Mouse (Mus musculus): ENCODE data around the gene Dennd2d. TPM values are rescaled to one million over a fixed set of nuclear protein-coding genes. Genes with fewer than 3 reads are reported as not detected.

Dennd2d gene
- polyA plus RNA-seq, 1 experiment from 2014 or later: 3.8 TPM

- Histone ChIP-seq H3K9ac (no peak overlapping the region), H3K9me3 (no peaks in the 10 kb centered on the region), H3K4me2 (no peak overlapping the region), H3K36me3 (no peaks in the 10 kb centered on the region), H3K27me3 (peaks cover 19% of the 10 kb centered on the region), H3K4me1 (peaks cover 4% of the 10 kb centered on the region; the same call in 1 of the 2 replicates), H3K4me3 (no peak overlapping the region), H3K27ac (no peak overlapping the region)
- WGBS: 42% methylated on average over 4 of the region's 4 CpGs
- ATAC-seq (ENCODE audit: insufficient number of reproducible peaks, insufficient read depth, low FRiP score, low TSS enrichment, low read depth): no peak
Measured at GRCm38 (mm10) chr3:106483796-106484405, 1.7 kb downstream of the Dennd2d start.

- peaks cover 4% of the 10 kb centered on the region; the same call in 1 of the 2 replicates for H3K4me1 ChIP-seq
- no peaks in the 10 kb centered on the region for H3K9me3 ChIP-seq
- 71% methylated on average over 3 of the region's 3 CpGs for WGBS
- H3K9ac ChIP-seq: no peak overlapping the region
- no peak overlapping the region for H3K27ac ChIP-seq
- H3K4me3 ChIP-seq: no peak overlapping the region
- H3K27me3 ChIP-seq: peaks cover 19% of the 10 kb centered on the region
- no peak for ATAC-seq (ENCODE audit: insufficient number of reproducible peaks, insufficient read depth, low FRiP score, low TSS enrichment, low read depth)
- no peak overlapping the region for H3K4me2 ChIP-seq
- H3K36me3 ChIP-seq: no peaks in the 10 kb centered on the region
Measured at GRCm38 (mm10) chr3:106484861-106485260, 2.7 kb downstream of the Dennd2d start.

- no peak for ATAC-seq (ENCODE audit: insufficient number of reproducible peaks, insufficient read depth, low FRiP score, low TSS enrichment, low read depth)
- H3K36me3 ChIP-seq: no peaks in the 10 kb centered on the region
- no peaks in the 10 kb centered on the region for H3K9me3 ChIP-seq
- no peak overlapping the region for H3K4me3 ChIP-seq
- no peak overlapping the region for H3K4me2 ChIP-seq
- H3K27ac ChIP-seq: no peak overlapping the region
- WGBS: 77% methylated on average over 5 of the region's 5 CpGs
- peaks cover 19% of the 10 kb centered on the region for H3K27me3 ChIP-seq
- H3K4me1 ChIP-seq: peaks cover 4% of the 10 kb centered on the region; the same call in 1 of the 2 replicates
- no peak overlapping the region for H3K9ac ChIP-seq
Measured at GRCm38 (mm10) chr3:106485810-106486209, 3.6 kb downstream of the Dennd2d start.

- Histone ChIP-seq H3K36me3 (no peaks in the 10 kb centered on the region), H3K4me2 (no peak overlapping the region), H3K4me3 (no peak overlapping the region), H3K27ac (no peak overlapping the region), H3K9me3 (no peaks in the 10 kb centered on the region), H3K9ac (no peak overlapping the region), H3K27me3 (peaks cover 5% of the 10 kb centered on the region), H3K4me1 (peaks cover 4% of the 10 kb centered on the region; the same call in 1 of the 2 replicates)
- 76% methylated on average over 2 of the region's 2 CpGs for WGBS
- no peak for ATAC-seq (ENCODE audit: insufficient number of reproducible peaks, insufficient read depth, low FRiP score, low TSS enrichment, low read depth)
Measured at GRCm38 (mm10) chr3:106487551-106487950, 5.3 kb downstream of the Dennd2d start.

- Histone ChIP-seq H3K36me3 (no peaks in the 10 kb centered on the region), H3K27me3 (no peaks in the 10 kb centered on the region), H3K9ac (no peak overlapping the region), H3K4me3 (no peak overlapping the region), H3K4me1 (no peaks in the 10 kb centered on the region), H3K9me3 (no peaks in the 10 kb centered on the region), H3K27ac (no peak overlapping the region), H3K4me2 (no peak overlapping the region)
- ATAC-seq (ENCODE audit: insufficient number of reproducible peaks, insufficient read depth, low FRiP score, low TSS enrichment, low read depth): no peak
- 79% methylated on average over 4 of the region's 4 CpGs for WGBS
Measured at GRCm38 (mm10) chr3:106490239-106490638, 8.0 kb downstream of the Dennd2d start.

GRCm38 (mm10) chr3:106492723-106493122 is 10.5 kb downstream of the Dennd2d start:
- no peak overlapping the region for H3K9ac ChIP-seq
- ATAC-seq (ENCODE audit: insufficient number of reproducible peaks, insufficient read depth, low FRiP score, low TSS enrichment, low read depth): no peak
- no peaks in the 10 kb centered on the region for H3K9me3 ChIP-seq
- H3K4me2 ChIP-seq: no peak overlapping the region
- H3K27me3 ChIP-seq: no peaks in the 10 kb centered on the region
- no peaks in the 10 kb centered on the region for H3K36me3 ChIP-seq
- no peak overlapping the region for H3K4me3 ChIP-seq
- WGBS: 94% methylated on average over 1 of the region's 1 CpGs
- no peak overlapping the region for H3K27ac ChIP-seq
- H3K4me1 ChIP-seq: no peaks in the 10 kb centered on the region

GRCm38 (mm10) chr3:106493202-106493601 is 11.0 kb downstream of the Dennd2d start:
- no peak overlapping the region for H3K9ac ChIP-seq
- no peak overlapping the region for H3K4me2 ChIP-seq
- H3K4me1 ChIP-seq: no peaks in the 10 kb centered on the region
- 90% methylated on average over 8 of the region's 8 CpGs for WGBS
- no peaks in the 10 kb centered on the region for H3K36me3 ChIP-seq
- H3K9me3 ChIP-seq: no peaks in the 10 kb centered on the region
- ATAC-seq (ENCODE audit: insufficient number of reproducible peaks, insufficient read depth, low FRiP score, low TSS enrichment, low read depth): no peak
- no peak overlapping the region for H3K4me3 ChIP-seq
- no peak overlapping the region for H3K27ac ChIP-seq
- no peaks in the 10 kb centered on the region for H3K27me3 ChIP-seq

GRCm38 (mm10) chr3:106493882-106494281 is 11.7 kb downstream of the Dennd2d start:
- Histone ChIP-seq H3K4me2 (no peak overlapping the region), H3K9me3 (no peaks in the 10 kb centered on the region), H3K27me3 (no peaks in the 10 kb centered on the region), H3K27ac (no peak overlapping the region), H3K4me1 (no peaks in the 10 kb centered on the region), H3K9ac (no peak overlapping the region), H3K36me3 (peaks cover 6% of the 10 kb centered on the region; the same call in 1 of the 2 replicates), H3K4me3 (no peak overlapping the region)
- no peak for ATAC-seq (ENCODE audit: insufficient number of reproducible peaks, insufficient read depth, low FRiP score, low TSS enrichment, low read depth)
- WGBS: 79% methylated on average over 3 of the region's 3 CpGs

- ATAC-seq (ENCODE audit: insufficient number of reproducible peaks, insufficient read depth, low FRiP score, low TSS enrichment, low read depth): no peak
- Histone ChIP-seq H3K27me3 (no peaks in the 10 kb centered on the region), H3K36me3 (peaks cover 7% of the 10 kb centered on the region; the same call in 1 of the 2 replicates), H3K4me2 (no peak overlapping the region), H3K27ac (no peak overlapping the region), H3K9ac (no peak overlapping the region), H3K4me3 (no peak overlapping the region), H3K4me1 (no peaks in the 10 kb centered on the region), H3K9me3 (no peaks in the 10 kb centered on the region)
- 86% methylated on average over 1 of the region's 1 CpGs for WGBS
Measured at GRCm38 (mm10) chr3:106494417-106494950, 12.3 kb downstream of the Dennd2d start.

- 89% methylated on average over 1 of the region's 1 CpGs for WGBS
- Histone ChIP-seq H3K9me3 (no peaks in the 10 kb centered on the region), H3K9ac (no peak overlapping the region), H3K4me1 (no peaks in the 10 kb centered on the region), H3K27me3 (no peaks in the 10 kb centered on the region), H3K27ac (peak overlapping the region; percentile 45; the same call in 1 of the 2 replicates), H3K4me2 (no peak overlapping the region), H3K4me3 (no peak overlapping the region), H3K36me3 (peaks cover 9% of the 10 kb centered on the region)
- ATAC-seq (ENCODE audit: insufficient number of reproducible peaks, insufficient read depth, low FRiP score, low TSS enrichment, low read depth): no peak
Measured at GRCm38 (mm10) chr3:106495346-106496044, 13.3 kb downstream of the Dennd2d start.

- WGBS: 52% methylated on average over 4 of the region's 4 CpGs
- no peak overlapping the region for H3K4me2 ChIP-seq
- H3K4me3 ChIP-seq: no peak overlapping the region
- no peaks in the 10 kb centered on the region for H3K9me3 ChIP-seq
- H3K27me3 ChIP-seq: no peaks in the 10 kb centered on the region
- no peak for ATAC-seq (ENCODE audit: insufficient number of reproducible peaks, insufficient read depth, low FRiP score, low TSS enrichment, low read depth)
- H3K36me3 ChIP-seq: peaks cover 13% of the 10 kb centered on the region
- no peak overlapping the region for H3K9ac ChIP-seq
- no peaks in the 10 kb centered on the region for H3K4me1 ChIP-seq
- H3K27ac ChIP-seq: peak overlapping the region; percentile 45; the same call in 1 of the 2 replicates
Measured at GRCm38 (mm10) chr3:106496045-106496721, 14.0 kb downstream of the Dennd2d start.

Measured in embryonic facial prominence, embryonic 13.5 days (tissue).